Mouse (Mus musculus) adrenal gland, postnatal 10 days (tissue): ENCODE measurements around the gene Adora3. TPM values are rescaled to one million over a fixed set of nuclear protein-coding genes. Genes with fewer than 3 reads are reported as not detected.
A peak's percentile ranks its signal among the peaks of the same experiment; 100 is the strongest.

Experiments
- DNase-seq: peaks from one replicate; pipeline ENCODE4 v3.0.0; 2021; ENCODE audit warnings: mixed read lengths
- total RNA-seq, 2 experiments: library from RNA; stranded (reverse); gene quantifications; 2 replicates each; pipeline ENCODE4 v1.2.3; 2021

The Adora3 gene
- total RNA-seq, 2 experiments from 2014 or later: 0.54 TPM; not detected in 1

DNA sequence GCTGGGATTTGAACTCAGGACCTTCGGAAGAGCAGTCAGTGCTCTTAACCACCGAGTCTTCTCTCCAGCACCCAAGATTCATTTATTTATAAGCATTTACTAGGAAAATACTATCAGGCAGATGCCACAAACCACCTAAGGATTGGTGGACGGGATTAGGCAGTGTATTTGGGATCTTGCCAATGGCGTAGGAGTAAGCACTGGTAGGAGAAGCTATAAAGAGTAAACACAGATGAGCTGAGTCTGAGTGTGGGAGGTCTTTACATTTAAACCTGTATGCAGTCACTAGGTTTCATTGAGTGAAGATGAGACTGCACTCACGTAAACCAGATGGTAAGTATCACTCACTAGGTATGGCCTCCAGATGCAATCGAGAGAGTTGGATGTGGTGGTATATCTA is 63.3 kb downstream of the Adora3 start:
- DNase-seq: no peak

DNA sequence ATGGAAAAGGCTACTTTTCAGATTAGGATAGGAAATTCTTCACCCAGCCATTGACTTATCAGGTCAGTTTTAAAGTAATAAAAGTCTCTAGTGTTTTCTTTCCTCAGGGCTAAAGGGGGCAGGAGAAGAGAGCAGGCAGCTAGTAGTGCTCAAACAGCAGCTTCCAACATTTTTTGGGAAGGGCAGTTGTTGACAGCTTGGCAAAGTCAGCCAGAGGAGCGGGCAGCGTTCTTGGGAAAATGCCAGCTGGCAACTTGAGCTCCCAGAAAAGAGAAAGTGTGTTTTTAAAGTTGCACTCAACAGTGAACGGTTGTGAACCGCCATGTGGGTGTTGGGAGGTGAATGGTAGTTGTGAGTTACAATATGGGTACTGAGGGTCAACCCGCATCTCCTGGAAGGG is 64.4 kb downstream of the Adora3 start:
- DNase-seq: peak; percentile 81

GRCm38 (mm10) chr3:105936111-105936510 is 65.5 kb downstream of the Adora3 start:
- no peak for DNase-seq

DNA sequence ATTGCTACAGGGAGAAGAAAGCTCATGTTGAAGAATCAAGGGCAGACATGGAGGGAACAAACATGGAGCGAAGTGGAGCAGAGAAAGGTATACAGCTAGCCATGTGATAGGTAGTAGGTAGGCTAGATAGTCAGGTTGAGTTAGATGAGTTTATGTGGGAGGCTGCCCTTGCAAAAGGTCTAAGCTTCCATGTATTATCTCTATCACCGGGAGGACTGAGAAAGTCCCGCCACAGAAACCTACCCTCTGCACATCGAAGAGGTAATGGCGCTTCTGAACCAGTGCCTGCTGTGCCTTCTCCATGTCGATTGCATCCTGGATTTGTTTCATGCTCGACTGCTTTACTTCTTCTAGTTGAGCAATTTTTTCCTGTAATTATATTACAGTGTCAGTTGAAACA is 80.7 kb downstream of the Adora3 start:
- DNase-seq: no peak

GRCm38 (mm10) chr3:105957235-105957634 is 86.6 kb downstream of the Adora3 start:
- no peak for DNase-seq

DNA sequence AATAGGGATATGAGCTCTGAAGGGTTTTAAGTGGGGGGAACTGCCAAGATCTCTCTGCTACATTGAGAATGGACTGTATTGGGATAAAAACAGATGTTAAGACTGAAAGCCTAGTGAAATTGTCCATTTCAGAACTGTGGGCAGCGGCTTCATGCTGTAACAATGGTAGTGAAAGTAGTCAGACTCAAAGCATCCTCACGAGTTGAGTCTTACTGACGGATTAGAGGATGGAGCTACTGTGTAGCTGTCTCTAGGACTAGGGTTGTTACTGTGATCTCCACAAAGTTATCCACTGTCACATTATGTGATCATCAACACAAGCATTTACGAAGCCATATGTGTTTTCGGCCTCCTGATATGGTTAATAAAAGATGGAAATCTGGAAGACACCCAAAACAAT is 87.5 kb downstream of the Adora3 start:
- DNase-seq: no peak

Other genes with a start within 250 kb of the Adora3 start
- 10 to 100 TPM; 17.0 to 17.3 TPM for gene Ddx20, start 183.3 kb upstream of the Adora3 start, total RNA-seq
- gene Inka2, start 166.3 kb upstream of the Adora3 start, total RNA-seq: 1 to 10 TPM; 3.2 to 5.8 TPM
- 100 to 1,000 TPM; 167 to 181 TPM for gene Rap1a, start 69.5 kb upstream of the Adora3 start, total RNA-seq
- under 1 TPM in 1 of 2 experiments, not detected in 1; 0.33 TPM for gene Tmigd3, start within 50 bp of the Adora3 start, total RNA-seq
- 1 to 10 TPM; 1.6 TPM for gene I830077J02Rik, start 61.8 kb downstream of the Adora3 start, total RNA-seq
- 10 to 100 TPM; 59.0 to 60.8 TPM for gene Wdr77, start 88.5 kb downstream of the Adora3 start, total RNA-seq
- 100 to 1,000 TPM; 533 to 569 TPM for gene Atp5f1, start 89.2 kb downstream of the Adora3 start, total RNA-seq
- 1 to 10 TPM in 1 of 2 experiments, under 1 TPM in 1; 0.75 to 2.8 TPM for gene Ovgp1, start 102.9 kb downstream of the Adora3 start, total RNA-seq
- gene Pifo, start 143.8 kb downstream of the Adora3 start, total RNA-seq: not detected
- not detected for gene Chil5, start 162.0 kb downstream of the Adora3 start, total RNA-seq
- not detected for gene Chia1, start 242.4 kb downstream of the Adora3 start, total RNA-seq